Mouse (Mus musculus): ENCODE data around the gene Gm20388.

DNA sequence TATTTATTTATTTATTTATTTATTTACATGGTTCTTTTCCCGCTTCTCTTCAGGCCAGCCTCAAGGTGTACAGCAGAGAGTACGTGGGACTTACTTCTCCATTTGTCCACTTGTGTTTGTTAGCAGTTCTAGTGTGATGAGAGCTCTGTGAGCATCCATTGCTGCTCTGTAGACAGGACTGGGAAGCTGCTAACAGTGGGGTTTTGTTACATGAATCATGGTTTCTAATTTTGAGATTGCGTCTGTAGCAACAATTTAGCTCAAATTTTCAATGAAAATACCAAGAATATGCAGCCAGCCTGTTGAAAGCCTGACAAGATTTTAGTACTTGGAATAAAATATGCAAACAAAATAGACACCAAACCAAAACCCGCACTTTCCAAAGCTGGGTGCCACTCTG, 14.8 kb downstream of the Gm20388 start:
- TF ChIP-seq CTCF (IDR thresholded peaks at IDR 0.05; ENCODE audit: low read depth), result no peak
- no peak for TF ChIP-seq EP300 (optimal IDR thresholded peaks at IDR 0.05)
